Mouse (Mus musculus) liver, embryonic 14.5 days (tissue): ENCODE results near the gene Slc17a4. TPM values are rescaled to one million over a fixed set of nuclear protein-coding genes. Genes with fewer than 3 reads are reported as not detected.

Source experiments
- ATAC-seq: fragments of 200-750 bp; cut with Nextera tagmentation; 2 replicates; pipeline ENCODE4 v1.8.0; 2017; ENCODE audit warnings: moderate number of reproducible peaks, mild to moderate bottlenecking, moderate library complexity; ENCODE audit not compliant: insufficient read depth
- DNase-seq, 3 experiments: peaks; one replicate each; pipeline ENCODE4 v3.0.0-alpha.2; 2012 to 2013; ENCODE audit warnings: low read depth in 3 of 3, low spot score in 3 of 3
- H3K27ac ChIP-seq: fragments of 300-500 bp; sonication (generic); 2 replicates; pipeline ENCODE4 v1.5.1; 2014; ENCODE audit warnings: moderate library complexity, mild to moderate bottlenecking, control low read depth, inconsistent platforms
- H3K27me3 ChIP-seq: fragments of 300-500 bp; sonication (generic); 2 replicates; pipeline ENCODE4 v1.6.1; 2014; ENCODE audit warnings: mild to moderate bottlenecking, low read length, moderate library complexity; ENCODE audit not compliant: control insufficient read depth, insufficient read depth
- H3K36me3 ChIP-seq: fragments of 300-500 bp; sonication (generic); replicated peaks from 2 replicates; pipeline ENCODE4 v1.6.1; 2014; ENCODE audit warnings: low read depth; ENCODE audit not compliant: control insufficient read depth, insufficient read depth
- H3K4me1 ChIP-seq, 2 experiments: fragments of 200-500 bp in 1 of 2; fragments of 300-500 bp in 1 of 2; sonication (generic) in 1 of 2; replicated peaks; 2 replicates each; pipeline ENCODE4 v1.6.1; 2012 to 2014; ENCODE audit warnings: antibody characterized with exemption in 1 of 2, inconsistent platforms in 1 of 2, low read length in 1 of 2; ENCODE audit not compliant: control insufficient read depth in 2 of 2, insufficient read depth in 2 of 2
- H3K4me2 ChIP-seq: fragments of 300-500 bp; sonication (generic); 2 replicates; pipeline ENCODE4 v1.6.1; 2014; ENCODE audit warnings: low read depth, mild to moderate bottlenecking, control low read depth, moderate library complexity
- H3K4me3 ChIP-seq, 2 experiments: fragments of 200-500 bp in 1 of 2; fragments of 300-500 bp in 1 of 2; sonication (generic) in 1 of 2; 2 replicates each; pipeline ENCODE4 v1.5.1; 2012 to 2014; ENCODE audit warnings: low read depth in 2 of 2, low read length in 2 of 2, mild to moderate bottlenecking in 2 of 2, control low read depth in 1 of 2, inconsistent platforms in 1 of 2, moderate library complexity in 1 of 2; ENCODE audit not compliant: insufficient read depth in 1 of 2
- H3K9ac ChIP-seq: fragments of 300-500 bp; sonication (generic); replicated peaks from 2 replicates; pipeline ENCODE4 v1.6.1; 2014; ENCODE audit warnings: mild to moderate bottlenecking, control low read depth, moderate library complexity
- H3K9me3 ChIP-seq: fragments of 300-500 bp; sonication (generic); 2 replicates; pipeline ENCODE4 v1.6.1; 2016; ENCODE audit warnings: low read length, mixed read lengths; ENCODE audit not compliant: control insufficient read depth
- CTCF ChIP-seq: IDR thresholded peaks from 2 replicates; pipeline ENCODE4 v1.5.1; 2016; ENCODE audit warnings: antibody characterized with exemption, low read depth, control low read depth
- EP300 ChIP-seq: IDR thresholded peaks from 2 replicates; pipeline ENCODE4 v1.6.1; 2016; ENCODE audit warnings: antibody characterized with exemption, low read depth
- WGBS: fragments of 180-500 bp; shearing (Covaris S2); extraction: QIAGEN DNeasy Blood & Tissue Kit; methylation state at CpG from one replicate; pipeline ENCODE4 v1.1.7; 2014; ENCODE audit not compliant: insufficient replicate concordance; 5-methylcytosine and 5-hydroxymethylcytosine counted together
- polyA plus RNA-seq, 2 experiments: library from polyadenylated mRNA; depleted of rRNA in 1 of 2; stranded (reverse) in 1 of 2; unstranded in 1 of 2; fragments of >200 nt; fragmentation: Nextera tagmentation in 1 of 2; extraction: Ambion mirVana in 1 of 2; gene quantifications; 2 replicates each; pipeline versions ENCODE4 v1.2.1 to v1.2.3; 2012 to 2014

Slc17a4 gene
- polyA plus RNA-seq, 2 experiments, result 0.03 to 0.04 TPM

GRCm38 (mm10) chr13:23868790-23869533 lies 45.8 kb downstream of the Slc17a4 start:
- no peak overlapping the region for H3K27ac ChIP-seq
- H3K4me2 ChIP-seq, result no peak overlapping the region
- WGBS, result 54% methylated on average over 8 of the region's 8 CpGs
- H3K9me3 ChIP-seq, result no peaks in the 10 kb centered on the region
- no peaks in the 10 kb centered on the region for H3K27me3 ChIP-seq
- no peak overlapping the region for H3K4me3 ChIP-seq
- H3K4me1 ChIP-seq, result peaks cover 0 to 18% of the 10 kb centered on the region in 2 experiments; a peak in 2 of 4 replicates
- ATAC-seq, result no peak
- H3K9ac ChIP-seq, result no peak overlapping the region
- TF ChIP-seq EP300 (no peak), CTCF (no peak)
- peak in 2 of 3 experiments; percentile 17 to 20 for DNase-seq
- H3K36me3 ChIP-seq, result no peaks in the 10 kb centered on the region

DNA sequence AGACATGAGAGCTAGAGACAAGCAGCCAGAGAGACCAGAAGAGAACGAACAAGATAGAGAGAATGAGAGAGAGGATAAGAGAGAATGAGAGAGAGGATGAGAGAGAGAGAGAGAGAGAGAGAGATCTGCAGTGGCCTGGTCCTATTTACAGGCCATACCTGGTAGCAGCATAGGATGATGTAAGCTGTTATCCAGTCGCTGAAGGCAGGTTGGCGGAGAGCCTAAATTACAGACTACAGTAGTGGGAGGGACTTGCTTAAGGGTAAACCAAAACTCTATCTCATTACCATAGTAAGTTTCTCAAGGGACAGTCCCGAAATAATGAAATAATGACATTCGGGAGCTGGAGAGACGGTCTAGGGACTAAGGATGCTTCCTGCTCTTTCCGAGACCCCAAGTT lies 47.4 kb downstream of the Slc17a4 start, which contains the start of gene Slc17a1:
Gene Slc17a1 (plus strand): TSS at position 346 of the 400 bp plus-strand sequence.
- peaks cover 0 to 18% of the 10 kb centered on the region in 2 experiments; a peak in 2 of 4 replicates for H3K4me1 ChIP-seq
- no peaks in the 10 kb centered on the region for H3K9me3 ChIP-seq
- H3K4me3 ChIP-seq, result no peak within 1 kb of the TSS
- no peak within 1 kb of the TSS; the same call in 1 of the 2 replicates for H3K4me2 ChIP-seq
- no peak for DNase-seq
- WGBS, result 70% methylated on average over 7 of the region's 7 CpGs
- no peak within 1 kb of the TSS for H3K9ac ChIP-seq
- H3K36me3 ChIP-seq, result no peaks in the 10 kb centered on the region
- TF ChIP-seq CTCF (no peak), EP300 (no peak)
- no peaks in the 10 kb centered on the region for H3K27me3 ChIP-seq
- no peak within 1 kb of the TSS for H3K27ac ChIP-seq
- ATAC-seq, result peak; percentile 41; the same call in 1 of the 2 replicates

DNA sequence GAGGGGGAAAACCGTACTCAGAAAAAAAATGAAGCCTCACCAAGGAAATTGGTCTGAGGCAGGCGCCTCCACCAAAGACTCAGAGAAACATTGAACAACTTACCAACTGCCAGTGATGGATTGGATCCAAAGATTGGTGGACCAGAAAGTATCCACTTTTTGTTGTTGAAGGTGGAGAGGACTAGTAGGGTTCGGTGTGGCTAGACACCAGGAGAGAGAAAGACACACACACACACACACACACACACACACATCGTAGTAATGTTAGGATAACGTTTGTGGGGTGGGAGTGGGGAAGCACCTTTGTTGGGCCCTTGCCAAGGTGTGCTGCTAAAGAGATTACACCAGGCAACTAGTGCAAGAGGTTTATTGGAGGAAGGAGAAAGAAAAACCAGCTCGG lies 47.8 kb downstream of the Slc17a4 start:
- no peaks in the 10 kb centered on the region for H3K27me3 ChIP-seq
- H3K4me3 ChIP-seq, result no peak overlapping the region
- H3K36me3 ChIP-seq, result no peaks in the 10 kb centered on the region
- ATAC-seq (no peak), DNase-seq (no peak)
- no peak overlapping the region for H3K4me2 ChIP-seq
- TF ChIP-seq EP300 (no peak), CTCF (no peak)
- H3K9ac ChIP-seq, result no peak overlapping the region
- H3K27ac ChIP-seq, result no peak overlapping the region
- WGBS, result 62% methylated on average over 6 of the region's 6 CpGs
- H3K4me1 ChIP-seq, result peaks cover 0 to 18% of the 10 kb centered on the region in 2 experiments; a peak in 2 of 4 replicates
- H3K9me3 ChIP-seq, result no peaks in the 10 kb centered on the region

DNA sequence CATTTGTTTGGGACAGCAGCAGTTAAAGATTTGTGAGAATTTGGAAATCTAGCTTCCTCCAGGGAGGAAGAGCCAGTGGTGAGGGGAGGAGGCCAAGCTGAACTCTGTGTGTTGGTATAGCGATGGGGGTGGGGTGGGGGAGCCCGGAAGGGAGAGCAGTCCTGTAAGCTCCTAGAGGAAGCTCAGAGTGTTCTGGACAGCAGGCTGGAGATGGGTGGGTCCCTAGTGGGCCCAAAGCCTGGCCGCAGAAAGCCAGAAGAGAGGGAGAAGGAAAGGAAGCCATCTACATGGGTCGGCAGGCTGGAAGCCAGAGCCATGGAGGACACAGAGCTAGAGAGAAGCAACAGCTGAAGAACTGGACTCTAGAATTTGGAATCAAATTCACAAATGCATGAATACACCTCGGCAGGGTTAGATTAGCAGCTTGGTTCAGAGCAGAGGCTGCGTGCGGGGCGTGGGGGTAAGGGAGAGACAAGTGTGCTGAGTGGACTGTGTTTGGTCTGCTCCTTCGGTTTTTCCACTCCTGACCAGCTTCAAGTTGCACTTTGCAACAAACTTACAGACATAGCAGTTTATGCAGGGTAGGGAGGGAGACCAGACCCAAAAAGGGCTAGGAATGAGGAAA lies 48.6 kb downstream of the Slc17a4 start:
- Histone ChIP-seq H3K4me1 (peaks cover 0 to 18% of the 10 kb centered on the region in 2 experiments; a peak in 2 of 4 replicates), H3K36me3 (no peaks in the 10 kb centered on the region), H3K9me3 (no peaks in the 10 kb centered on the region), H3K27ac (no peak overlapping the region), H3K4me2 (peak overlapping the region; percentile 25; the same call in 1 of the 2 replicates), H3K4me3 (no peak overlapping the region), H3K27me3 (no peaks in the 10 kb centered on the region), H3K9ac (no peak overlapping the region)
- 53% methylated on average over 9 of the region's 9 CpGs for WGBS
- TF ChIP-seq EP300, result no peak
- no peak for TF ChIP-seq CTCF
- ATAC-seq (no peak), DNase-seq (no peak)

- Histone ChIP-seq H3K4me1 (peaks cover 0 to 13% of the 10 kb centered on the region in 2 experiments; a peak in 2 of 4 replicates), H3K27ac (no peak overlapping the region), H3K27me3 (no peaks in the 10 kb centered on the region), H3K4me3 (no peak overlapping the region), H3K4me2 (no peak overlapping the region), H3K36me3 (no peaks in the 10 kb centered on the region), H3K9ac (no peak overlapping the region), H3K9me3 (no peaks in the 10 kb centered on the region)
- ATAC-seq (no peak), DNase-seq (no peak)
- 61% methylated on average over 9 of the region's 9 CpGs for WGBS
- TF ChIP-seq EP300 (no peak), CTCF (no peak)
These were observed 50.1 kb downstream of the Slc17a4 start for GRCm38 (mm10) chr13:23864711-23865110.
